Mouse (Mus musculus) midbrain, postnatal 0 days (tissue): ENCODE data around the gene Unc50. TPM values are rescaled to one million over a fixed set of nuclear protein-coding genes. Genes with fewer than 3 reads are reported as not detected.

Experiments
- ATAC-seq: fragments of 200-750 bp; cut with Nextera tagmentation; 2 replicates; pipeline ENCODE4 v1.8.0; 2017; ENCODE audit warnings: moderate number of reproducible peaks, mild to moderate bottlenecking, moderate TSS enrichment, moderate library complexity; ENCODE audit not compliant: low FRiP score
- DNase-seq: peaks from one replicate; pipeline ENCODE4 v3.0.0-alpha.2; 2015; ENCODE audit warnings: low spot score
- H3K27ac ChIP-seq: fragments of 300-500 bp; sonication (generic); 2 replicates; pipeline ENCODE4 v1.5.1; 2014; ENCODE audit warnings: low read depth, mild to moderate bottlenecking, low read length, mixed read lengths
- H3K27me3 ChIP-seq: fragments of 300-500 bp; sonication (generic); 2 replicates; pipeline ENCODE4 v1.6.1; 2014; ENCODE audit warnings: low read length, control low read depth, mixed read lengths; ENCODE audit not compliant: insufficient read depth
- H3K36me3 ChIP-seq: fragments of 300-500 bp; sonication (generic); 2 replicates; pipeline ENCODE4 v1.6.1; 2014; ENCODE audit warnings: low read length, control low read depth, mixed read lengths; ENCODE audit not compliant: insufficient read depth
- H3K4me1 ChIP-seq: fragments of 300-500 bp; sonication (generic); 2 replicates; pipeline ENCODE4 v1.6.1; 2014; ENCODE audit warnings: mild to moderate bottlenecking, control low read depth, antibody characterized with exemption, low read length, mixed read lengths; ENCODE audit not compliant: insufficient read depth
- H3K4me2 ChIP-seq: fragments of 300-500 bp; sonication (generic); 2 replicates; pipeline ENCODE4 v1.6.1; 2014; ENCODE audit warnings: low read depth, mild to moderate bottlenecking, low read length, mixed read lengths; ENCODE audit not compliant: poor library complexity, severe bottlenecking
- H3K4me3 ChIP-seq: fragments of 300-500 bp; sonication (generic); 2 replicates; pipeline ENCODE4 v1.5.1; 2014; ENCODE audit warnings: low read depth, mild to moderate bottlenecking, low read length, moderate library complexity
- H3K9ac ChIP-seq: fragments of 300-500 bp; sonication (generic); replicated peaks from 2 replicates; pipeline ENCODE4 v1.6.1; 2014; ENCODE audit warnings: mild to moderate bottlenecking, low read length, moderate library complexity, mixed read lengths; ENCODE audit not compliant: poor library complexity, severe bottlenecking
- H3K9me3 ChIP-seq: fragments of 300-500 bp; sonication (generic); 2 replicates; pipeline ENCODE4 v1.6.1; 2016; ENCODE audit warnings: low read length, control low read depth
- CTCF ChIP-seq: IDR thresholded peaks from 2 replicates; pipeline ENCODE4 v1.5.1; 2016; ENCODE audit warnings: antibody characterized with exemption, mild to moderate bottlenecking
- WGBS: fragments of 180-500 bp; shearing (Covaris S2); extraction: QIAGEN DNeasy Blood & Tissue Kit; methylation state at CpG from one replicate; pipeline ENCODE4 v1.1.7; 2014; 5-methylcytosine and 5-hydroxymethylcytosine counted together
- polyA plus RNA-seq: library from polyadenylated mRNA; unstranded; fragments of >200 nt; fragmentation: Nextera tagmentation; extraction: Ambion mirVana; gene quantifications from 2 replicates; pipeline ENCODE4 v1.2.1, GENCODE M21; 2015
- total RNA-seq: library from RNA; depleted of rRNA; stranded (reverse); fragments of >200 nt; gene quantifications from 2 replicates; pipeline ENCODE4 v1.2.3, GENCODE M21; 2014

The Unc50 gene
- total and polyA plus RNA-seq, 2 experiments from 2014 or later: 62.4 to 134 TPM

DNA sequence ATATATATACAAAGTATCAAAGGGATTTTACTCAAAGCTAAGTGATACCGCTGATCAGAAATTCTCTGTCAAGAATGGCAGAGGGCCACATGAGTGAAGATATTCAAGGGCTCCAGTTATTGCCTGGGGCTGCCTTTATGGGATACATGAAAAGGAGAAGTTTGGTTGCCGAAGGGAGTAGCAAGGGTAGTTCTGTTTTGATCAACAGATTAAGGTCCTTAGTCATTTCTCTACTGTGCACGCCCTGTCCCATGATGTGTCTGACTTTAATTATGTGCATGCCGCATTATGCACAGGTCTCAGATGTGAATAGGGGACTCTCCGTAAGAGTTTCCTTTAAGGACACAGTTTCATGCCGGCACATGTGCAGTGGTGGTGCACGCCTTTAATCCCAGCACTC, 27.6 kb downstream of the Unc50 start:
- no peaks in the 10 kb centered on the region for H3K27me3 ChIP-seq
- WGBS: 81% methylated on average over 7 of the region's 7 CpGs
- H3K4me2 ChIP-seq: no peak overlapping the region
- H3K4me3 ChIP-seq: no peak overlapping the region
- TF ChIP-seq CTCF: no peak
- no peak overlapping the region for H3K9ac ChIP-seq
- no peaks in the 10 kb centered on the region for H3K9me3 ChIP-seq
- DNase-seq: no peak
- no peak overlapping the region for H3K27ac ChIP-seq
- H3K4me1 ChIP-seq: no peaks in the 10 kb centered on the region
- H3K36me3 ChIP-seq: peaks cover 13% of the 10 kb centered on the region
- no peak for ATAC-seq

DNA sequence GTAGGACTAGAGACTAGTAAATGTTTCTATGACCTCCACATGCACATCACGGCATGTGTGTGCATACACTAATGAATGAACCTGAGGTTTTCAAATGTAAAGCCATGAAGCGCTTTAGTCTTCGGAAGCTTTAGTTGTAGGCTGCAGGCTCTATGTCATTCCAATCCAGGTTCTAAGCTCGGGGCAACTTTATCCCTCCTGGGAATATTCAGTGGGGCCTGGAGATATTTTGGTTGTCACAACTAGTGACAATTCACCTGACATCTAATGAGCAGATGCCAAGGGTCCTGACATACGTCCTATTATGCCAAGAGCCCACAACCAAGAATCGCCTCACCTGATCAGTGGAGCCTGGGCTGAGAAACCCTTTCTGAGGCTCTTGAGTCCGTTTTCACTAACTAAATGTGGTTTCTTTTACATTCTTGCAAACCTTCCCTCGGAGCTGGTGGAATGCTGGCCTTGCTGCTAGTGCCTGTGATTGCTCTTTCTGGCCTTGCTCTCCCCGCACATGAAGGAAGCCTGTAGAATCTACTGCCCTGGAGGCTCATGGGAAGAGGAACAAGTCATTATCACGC, 35.0 kb downstream of the Unc50 start:
- H3K4me3 ChIP-seq: no peak overlapping the region
- H3K27ac ChIP-seq: no peak overlapping the region
- H3K27me3 ChIP-seq: no peaks in the 10 kb centered on the region
- WGBS: 90% methylated on average over 10 of the region's 10 CpGs
- no peak for ATAC-seq
- no peaks in the 10 kb centered on the region for H3K9me3 ChIP-seq
- H3K36me3 ChIP-seq: 0 out of 2 replicates have a peak, but pooled peaks cover 3% of the 10 kb centered on the region
- no peak overlapping the region for H3K4me2 ChIP-seq
- DNase-seq: no peak
- no peak for TF ChIP-seq CTCF
- H3K4me1 ChIP-seq: no peaks in the 10 kb centered on the region
- no peak overlapping the region for H3K9ac ChIP-seq

DNA sequence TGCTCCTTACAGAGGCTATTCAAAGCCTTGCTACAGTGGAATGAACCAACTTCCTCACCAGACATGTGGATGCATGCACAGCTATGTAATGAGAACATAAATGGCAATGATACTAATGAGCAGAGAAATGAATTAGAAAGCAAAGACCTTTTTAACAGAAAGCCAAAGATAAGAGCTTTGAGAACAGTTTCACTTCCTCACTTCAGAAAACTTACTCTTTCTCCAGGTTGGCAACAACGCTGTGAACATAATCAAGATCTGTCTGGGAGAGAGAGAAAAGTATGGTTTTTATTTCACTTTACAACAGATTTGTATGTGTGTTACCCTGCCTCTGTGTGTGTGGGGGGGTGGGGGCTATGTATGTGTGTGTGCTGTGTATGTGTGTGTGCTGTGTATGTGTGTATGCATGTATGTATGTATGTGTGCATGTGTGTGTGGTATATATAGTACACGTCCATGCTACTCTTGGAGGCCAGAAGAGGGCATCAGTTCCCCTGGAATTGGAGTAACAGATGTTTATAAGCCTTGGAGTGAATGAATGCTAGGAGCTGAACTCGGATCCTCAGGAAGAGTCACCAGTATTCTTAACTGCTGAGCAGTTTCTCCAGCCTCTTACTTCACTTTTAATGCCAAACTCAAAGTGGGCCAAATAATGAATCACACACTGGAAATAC, 36.5 kb downstream of the Unc50 start:
- ATAC-seq (no peak), DNase-seq (no peak)
- H3K27ac ChIP-seq: no peak overlapping the region
- TF ChIP-seq CTCF: peak; percentile 54
- H3K27me3 ChIP-seq: no peaks in the 10 kb centered on the region
- no peak overlapping the region for H3K4me2 ChIP-seq
- no peaks in the 10 kb centered on the region for H3K36me3 ChIP-seq
- H3K4me1 ChIP-seq: no peaks in the 10 kb centered on the region
- H3K9ac ChIP-seq: no peak overlapping the region
- 92% methylated on average over 3 of the region's 3 CpGs for WGBS
- H3K9me3 ChIP-seq: no peaks in the 10 kb centered on the region
- H3K4me3 ChIP-seq: no peak overlapping the region

DNA sequence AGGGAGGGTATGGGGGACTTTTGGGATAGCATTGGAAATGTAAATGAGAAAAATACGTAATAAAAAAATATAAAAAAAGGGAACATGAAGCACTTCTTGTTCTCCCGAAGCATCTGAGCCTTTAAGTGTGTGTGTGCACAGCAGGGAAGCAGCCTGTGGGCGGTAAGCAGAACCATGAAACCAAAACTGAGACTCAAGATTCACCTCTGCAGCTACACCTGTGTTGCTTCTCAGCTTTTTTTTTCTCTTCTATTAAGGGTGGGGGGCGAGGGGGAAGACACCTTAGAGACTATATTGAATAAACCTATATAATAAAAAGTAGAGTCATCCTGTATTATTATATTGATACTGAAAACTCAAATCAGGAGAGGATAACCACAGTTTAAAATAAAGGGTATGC, 37.9 kb downstream of the Unc50 start:
- Histone ChIP-seq H3K36me3 (no peaks in the 10 kb centered on the region), H3K4me3 (no peak overlapping the region), H3K27me3 (no peaks in the 10 kb centered on the region), H3K9ac (no peak overlapping the region), H3K4me2 (no peak overlapping the region), H3K27ac (no peak overlapping the region), H3K9me3 (no peaks in the 10 kb centered on the region), H3K4me1 (no peaks in the 10 kb centered on the region)
- ATAC-seq (no peak), DNase-seq (no peak)
- no peak for TF ChIP-seq CTCF
- 82% methylated on average over 4 of the region's 4 CpGs for WGBS

DNA sequence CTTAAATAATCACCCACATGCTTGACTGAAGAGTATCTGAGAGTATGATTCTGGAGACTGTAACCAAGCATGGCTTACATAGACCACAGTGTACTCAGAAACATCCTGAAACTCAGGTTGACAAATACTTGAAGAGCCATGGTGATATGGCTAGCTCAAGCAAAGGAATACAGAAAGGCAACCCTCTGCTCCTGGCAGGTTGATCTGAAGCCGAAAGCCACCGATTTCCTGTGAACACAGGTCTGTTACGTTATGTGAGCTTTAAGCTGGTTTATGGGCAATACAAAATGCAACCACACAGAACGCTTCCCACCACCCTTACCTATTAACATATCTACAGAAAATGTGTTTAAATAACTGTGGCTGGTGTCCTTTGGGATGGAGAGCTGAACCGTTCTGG, 39.1 kb downstream of the Unc50 start:
- TF ChIP-seq CTCF: no peak
- Histone ChIP-seq H3K36me3 (no peaks in the 10 kb centered on the region), H3K9ac (no peak overlapping the region), H3K9me3 (no peaks in the 10 kb centered on the region), H3K4me1 (no peaks in the 10 kb centered on the region), H3K27me3 (no peaks in the 10 kb centered on the region), H3K27ac (no peak overlapping the region), H3K4me3 (no peak overlapping the region), H3K4me2 (no peak overlapping the region)
- WGBS: 93% methylated on average over 5 of the region's 5 CpGs
- no peak for ATAC-seq
- DNase-seq: no peak
